Mouse (Mus musculus) liver, embryonic 14.5 days (tissue): Measurements from ENCODE around the gene Rasip1.

Experiments used
- CTCF ChIP-seq: IDR thresholded peaks from 2 replicates; pipeline ENCODE4 v1.5.1; 2016; ENCODE audit warnings: antibody characterized with exemption, low read depth, control low read depth
- EP300 ChIP-seq: IDR thresholded peaks from 2 replicates; pipeline ENCODE4 v1.6.1; 2016; ENCODE audit warnings: antibody characterized with exemption, low read depth

GRCm38 (mm10) chr7:45591880-45592279, 35.4 kb upstream of the Rasip1 start:
- no peak for TF ChIP-seq CTCF
- TF ChIP-seq EP300 = no peak
